Mouse (Mus musculus) heart, embryonic 13.5 days (tissue): ENCODE results near the gene Xbp1. TPM values are rescaled to one million over a fixed set of nuclear protein-coding genes. Genes with fewer than 3 reads are reported as not detected.

Source experiments
- ATAC-seq: fragments of 200-750 bp; cut with Nextera tagmentation; 2 replicates; pipeline ENCODE4 v1.8.0; 2017; ENCODE audit warnings: moderate TSS enrichment; ENCODE audit not compliant: insufficient number of reproducible peaks, low FRiP score, low TSS enrichment; ENCODE audit errors: extremely low read depth
- H3K27ac ChIP-seq: fragments of 300-500 bp; sonication (generic); replicated peaks from 2 replicates; pipeline ENCODE4 v1.5.1; 2015; ENCODE audit warnings: moderate library complexity, mild to moderate bottlenecking, inconsistent platforms
- H3K27me3 ChIP-seq: fragments of 300-500 bp; sonication (generic); replicated peaks from 2 replicates; pipeline ENCODE4 v1.6.1; 2015; ENCODE audit warnings: mild to moderate bottlenecking, inconsistent platforms
- H3K36me3 ChIP-seq: fragments of 300-500 bp; sonication (generic); 2 replicates; pipeline ENCODE4 v1.6.1; 2015; ENCODE audit warnings: mild to moderate bottlenecking, inconsistent platforms
- H3K4me1 ChIP-seq: fragments of 300-500 bp; sonication (generic); 2 replicates; pipeline ENCODE4 v1.6.1; 2015; ENCODE audit warnings: inconsistent platforms
- H3K4me2 ChIP-seq: fragments of 300-500 bp; sonication (generic); 2 replicates; pipeline ENCODE4 v1.6.1; 2015; ENCODE audit warnings: inconsistent platforms, mild to moderate bottlenecking, moderate library complexity
- H3K4me3 ChIP-seq: fragments of 300-500 bp; sonication (generic); 2 replicates; pipeline ENCODE4 v1.5.1; 2015; ENCODE audit warnings: moderate library complexity, mild to moderate bottlenecking, inconsistent platforms
- H3K9ac ChIP-seq: fragments of 300-500 bp; sonication (generic); 2 replicates; pipeline ENCODE4 v1.6.1; 2015; ENCODE audit warnings: inconsistent platforms, mild to moderate bottlenecking, moderate library complexity
- H3K9me3 ChIP-seq: fragments of 300-500 bp; sonication (generic); 2 replicates; pipeline ENCODE4 v1.6.1; 2016; ENCODE audit warnings: inconsistent platforms
- WGBS: fragments of 180-500 bp; shearing (Covaris S2); methylation state at CpG from one replicate; pipeline ENCODE4 v1.1.7; 2015; ENCODE audit warnings: mixed read lengths; 5-methylcytosine and 5-hydroxymethylcytosine counted together
- polyA plus RNA-seq: library from polyadenylated mRNA; unstranded; fragments of >200 nt; fragmentation: Nextera tagmentation; extraction: Ambion mirVana; gene quantifications from 2 replicates; pipeline ENCODE4 v1.2.1, GENCODE M21; 2015

The Xbp1 gene
- polyA plus RNA-seq, 1 experiment from 2014 or later, result 100 TPM

- H3K36me3 ChIP-seq, result no peaks in the 10 kb centered on the region
- no peak for ATAC-seq
- no peak overlapping the region for H3K4me2 ChIP-seq
- H3K9ac ChIP-seq, result no peak overlapping the region
- H3K27me3 ChIP-seq, result 0 out of 2 replicates have a peak, but pooled peaks cover 3% of the 10 kb centered on the region
- no peak overlapping the region for H3K4me3 ChIP-seq
- 0 out of 2 replicates have a peak, but pooled peaks cover 5% of the 10 kb centered on the region for H3K4me1 ChIP-seq
- no peaks in the 10 kb centered on the region for H3K9me3 ChIP-seq
- H3K27ac ChIP-seq, result no peak overlapping the region
- WGBS, result 63% methylated on average over 3 of the region's 3 CpGs
These were observed 39.8 kb downstream of the Xbp1 start for GRCm38 (mm10) chr11:5560273-5560672.

- Histone ChIP-seq H3K9ac (no peak overlapping the region), H3K4me2 (0 out of 2 replicates have a peak overlapping the region, but pooled peaks have one; percentile 18), H3K36me3 (no peaks in the 10 kb centered on the region), H3K9me3 (no peaks in the 10 kb centered on the region), H3K4me1 (0 out of 2 replicates have a peak, but pooled peaks cover 5% of the 10 kb centered on the region), H3K27me3 (0 out of 2 replicates have a peak, but pooled peaks cover 3% of the 10 kb centered on the region), H3K4me3 (no peak overlapping the region), H3K27ac (no peak overlapping the region)
- 23% methylated on average over 9 of the region's 9 CpGs for WGBS
- no peak for ATAC-seq
These were observed 42.3 kb downstream of the Xbp1 start for GRCm38 (mm10) chr11:5562625-5563268.

- Histone ChIP-seq H3K4me2 (no peak overlapping the region), H3K27me3 (0 out of 2 replicates have a peak, but pooled peaks cover 3% of the 10 kb centered on the region), H3K9me3 (no peaks in the 10 kb centered on the region), H3K36me3 (no peaks in the 10 kb centered on the region), H3K4me1 (0 out of 2 replicates have a peak, but pooled peaks cover 5% of the 10 kb centered on the region), H3K4me3 (no peak overlapping the region), H3K27ac (no peak overlapping the region), H3K9ac (no peak overlapping the region)
- WGBS, result 56% methylated on average over 6 of the region's 6 CpGs
- ATAC-seq, result no peak
These were observed 43.4 kb downstream of the Xbp1 start for GRCm38 (mm10) chr11:5563898-5564297.

GRCm38 (mm10) chr11:5565596-5565995 lies 45.1 kb downstream of the Xbp1 start:
- no peaks in the 10 kb centered on the region for H3K9me3 ChIP-seq
- H3K9ac ChIP-seq, result no peak overlapping the region
- no peak overlapping the region for H3K27ac ChIP-seq
- H3K4me2 ChIP-seq, result no peak overlapping the region
- 0 out of 2 replicates have a peak, but pooled peaks cover 5% of the 10 kb centered on the region for H3K4me1 ChIP-seq
- WGBS, result 82% methylated on average over 3 of the region's 3 CpGs
- H3K36me3 ChIP-seq, result no peaks in the 10 kb centered on the region
- ATAC-seq, result no peak
- no peak overlapping the region for H3K4me3 ChIP-seq
- 0 out of 2 replicates have a peak, but pooled peaks cover 3% of the 10 kb centered on the region for H3K27me3 ChIP-seq

GRCm38 (mm10) chr11:5566506-5566905 lies 46.0 kb downstream of the Xbp1 start:
- 55% methylated on average over 2 of the region's 2 CpGs for WGBS
- 0 out of 2 replicates have a peak, but pooled peaks cover 5% of the 10 kb centered on the region for H3K4me1 ChIP-seq

GRCm38 (mm10) chr11:5567654-5568053 lies 47.2 kb downstream of the Xbp1 start:
- Histone ChIP-seq H3K4me3 (no peak overlapping the region), H3K4me2 (no peak overlapping the region), H3K27ac (no peak overlapping the region), H3K36me3 (no peaks in the 10 kb centered on the region), H3K27me3 (no peaks in the 10 kb centered on the region), H3K4me1 (0 out of 2 replicates have a peak, but pooled peaks cover 5% of the 10 kb centered on the region), H3K9me3 (no peaks in the 10 kb centered on the region), H3K9ac (no peak overlapping the region)
- 91% methylated on average over 6 of the region's 6 CpGs for WGBS
- ATAC-seq, result no peak

More at GRCm38 (mm10) chr11:5566506-5566905, 46.0 kb downstream of the Xbp1 start:
- Histone ChIP-seq H3K36me3 (no peaks in the 10 kb centered on the region), H3K4me2 (no peak overlapping the region), H3K9ac (no peak overlapping the region), H3K9me3 (no peaks in the 10 kb centered on the region), H3K27me3 (0 out of 2 replicates have a peak, but pooled peaks cover 2% of the 10 kb centered on the region), H3K4me3 (no peak overlapping the region), H3K27ac (no peak overlapping the region)
- ATAC-seq, result no peak

- WGBS, result 84% methylated on average over 5 of the region's 5 CpGs
- H3K4me2 ChIP-seq, result no peak overlapping the region
- H3K4me3 ChIP-seq, result no peak overlapping the region
- H3K4me1 ChIP-seq, result 0 out of 2 replicates have a peak, but pooled peaks cover under 1% of the 10 kb centered on the region
- H3K9ac ChIP-seq, result no peak overlapping the region
- no peaks in the 10 kb centered on the region for H3K9me3 ChIP-seq
- no peak for ATAC-seq
- no peaks in the 10 kb centered on the region for H3K27me3 ChIP-seq
- no peak overlapping the region for H3K27ac ChIP-seq
- H3K36me3 ChIP-seq, result no peaks in the 10 kb centered on the region
These were observed 47.6 kb downstream of the Xbp1 start for GRCm38 (mm10) chr11:5568082-5568481.

- no peak for ATAC-seq
- no peak within 1 kb of the TSS for H3K27ac ChIP-seq
- H3K27me3 ChIP-seq, result no peaks in the 10 kb centered on the region
- no peaks in the 10 kb centered on the region for H3K36me3 ChIP-seq
- no peak within 1 kb of the TSS for H3K9ac ChIP-seq
- H3K4me3 ChIP-seq, result no peak within 1 kb of the TSS
- no peak within 1 kb of the TSS for H3K4me2 ChIP-seq
- 80% methylated on average over 12 of the region's 12 CpGs for WGBS
- no peaks in the 10 kb centered on the region for H3K9me3 ChIP-seq
- H3K4me1 ChIP-seq, result peaks cover 6% of the 10 kb centered on the region; the same call in 1 of the 2 replicates
These were observed 49.0 kb downstream of the Xbp1 start, which contains the start of gene Ankrd36 for GRCm38 (mm10) chr11:5569474-5569873. TSS of gene Ankrd36 (plus strand) at chr11:5569684.

GRCm38 (mm10) chr11:5571856-5572255 lies 51.4 kb downstream of the Xbp1 start:
- H3K27ac ChIP-seq, result no peak overlapping the region
- H3K4me2 ChIP-seq, result no peak overlapping the region
- no peaks in the 10 kb centered on the region for H3K9me3 ChIP-seq
- ATAC-seq, result no peak
- H3K36me3 ChIP-seq, result no peaks in the 10 kb centered on the region
- no peaks in the 10 kb centered on the region for H3K27me3 ChIP-seq
- no peak overlapping the region for H3K9ac ChIP-seq
- no peak overlapping the region for H3K4me3 ChIP-seq
- H3K4me1 ChIP-seq, result peaks cover 11% of the 10 kb centered on the region; the same call in 1 of the 2 replicates
- WGBS, result 74% methylated on average over 4 of the region's 4 CpGs

- Histone ChIP-seq H3K4me3 (no peak overlapping the region), H3K9me3 (no peaks in the 10 kb centered on the region), H3K4me1 (peaks cover 19% of the 10 kb centered on the region), H3K27me3 (no peaks in the 10 kb centered on the region), H3K9ac (no peak overlapping the region), H3K27ac (no peak overlapping the region), H3K4me2 (no peak overlapping the region), H3K36me3 (no peaks in the 10 kb centered on the region)
- WGBS, result 52% methylated on average over 2 of the region's 2 CpGs
- no peak for ATAC-seq
These were observed 53.4 kb downstream of the Xbp1 start for GRCm38 (mm10) chr11:5573821-5574220.

GRCm38 (mm10) chr11:5575046-5575445 lies 54.6 kb downstream of the Xbp1 start:
- Histone ChIP-seq H3K27ac (no peak overlapping the region), H3K9ac (no peak overlapping the region), H3K36me3 (no peaks in the 10 kb centered on the region), H3K4me2 (no peak overlapping the region), H3K9me3 (no peaks in the 10 kb centered on the region), H3K27me3 (no peaks in the 10 kb centered on the region), H3K4me1 (peaks cover 21% of the 10 kb centered on the region), H3K4me3 (no peak overlapping the region)
- ATAC-seq, result no peak
- WGBS, result 44% methylated on average over 6 of the region's 6 CpGs
